Mouse (Mus musculus) MEL-GATA-1-ER (cell line): ENCODE measurements around the gene 1700006A11Rik.
"Not testable (repeated sequence)": the region's sequence is repeated elsewhere in the genome, so short reads cannot be mapped to it uniquely, and the experiment has no call there.

Experiments used
- DNase-seq: peaks from one replicate; pipeline ENCODE4 v3.0.0-alpha.2; 2012; ENCODE audit warnings: low read depth; ENCODE audit errors: extremely low read depth

Gene 1700006A11Rik

DNA sequence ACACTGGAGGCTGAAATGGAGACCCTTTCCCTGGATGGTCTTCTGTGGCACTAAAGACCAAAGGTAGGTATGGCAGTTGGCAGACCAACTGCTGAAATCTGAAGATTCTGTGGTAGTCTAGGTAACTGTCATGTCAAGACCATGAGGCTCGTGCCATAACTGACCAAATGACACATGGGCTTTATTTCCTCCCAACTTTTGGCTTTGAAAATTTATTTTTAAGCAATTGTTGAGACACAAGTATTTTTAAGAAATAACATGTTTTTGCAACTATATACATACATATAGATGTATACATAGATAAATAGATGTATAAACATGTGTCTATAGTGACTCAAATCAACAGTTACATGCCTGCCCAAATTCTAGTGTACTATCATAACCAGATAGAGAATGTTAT, at the start of gene 1700006A11Rik:
1700006A11Rik (minus strand) TSS at position 101 of the 400 bp plus-strand sequence.
- no peak for DNase-seq

- DNase-seq: not testable (repeated sequence)
Measured at GRCm38 (mm10) chr3:124474291-124474690, 48.5 kb upstream of the 1700006A11Rik start.

GRCm38 (mm10) chr3:124466102-124466730, 40.4 kb upstream of the 1700006A11Rik start:
- no peak for DNase-seq

DNA sequence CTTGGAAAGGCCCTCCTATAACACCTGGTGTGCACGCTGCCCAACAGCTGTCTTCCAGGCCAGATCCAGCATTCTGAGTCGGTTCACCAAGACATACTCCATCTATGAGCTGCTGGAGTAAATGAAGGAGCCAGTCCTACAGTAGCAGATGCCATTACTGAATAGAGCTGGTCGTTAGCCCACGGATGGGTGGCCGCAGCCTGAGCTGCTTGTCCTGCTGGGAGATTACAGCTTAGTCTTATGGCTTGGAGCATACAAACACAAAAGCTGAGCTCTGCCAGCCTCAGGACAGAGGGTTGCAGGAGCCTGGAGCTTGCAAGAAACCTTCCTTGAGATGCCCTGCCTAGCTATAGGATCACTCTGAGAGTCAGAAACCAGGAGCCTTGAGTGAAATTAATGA, 33.6 kb downstream of the 1700006A11Rik start:
- DNase-seq: no peak

DNA sequence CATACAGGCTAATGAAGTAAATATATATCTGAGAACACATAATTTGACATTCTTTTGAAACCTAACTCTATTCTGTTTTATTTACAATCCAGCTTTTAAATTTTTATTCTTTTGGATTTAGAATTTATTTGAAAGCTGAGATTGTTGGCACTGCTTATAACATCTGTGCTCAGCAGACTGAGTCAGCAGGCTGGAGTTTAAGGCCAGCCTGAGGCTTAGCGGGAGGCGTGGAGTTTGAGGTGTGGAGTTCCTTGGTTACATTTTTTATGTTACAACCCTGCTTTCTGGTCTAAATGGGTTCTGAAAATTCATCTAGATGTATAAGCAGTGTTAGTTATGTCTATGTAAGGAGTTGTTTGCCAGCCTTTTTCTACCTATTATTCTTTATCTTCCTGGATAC, 35.7 kb downstream of the 1700006A11Rik start:
- DNase-seq: no peak

DNA sequence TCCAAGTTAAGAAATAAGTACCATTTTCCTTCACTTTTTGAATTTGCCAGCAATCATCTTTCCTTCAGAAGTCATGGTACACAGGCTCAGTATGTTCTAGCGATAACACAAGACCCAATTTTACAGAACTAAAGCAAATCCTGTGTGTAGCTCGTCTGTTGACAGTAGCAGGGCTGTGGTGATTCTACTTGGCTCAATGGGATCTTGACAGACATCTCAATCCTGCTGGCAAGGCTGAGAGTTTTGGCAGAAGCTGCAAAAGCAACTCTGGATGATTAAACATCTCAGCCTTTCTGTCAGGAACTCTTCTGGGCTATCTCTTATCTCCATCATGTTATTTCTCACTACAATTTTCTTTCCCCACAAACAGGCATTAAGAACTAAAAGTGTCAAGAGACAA, 36.2 kb downstream of the 1700006A11Rik start:
- DNase-seq: no peak

GRCm38 (mm10) chr3:124385377-124385776, 40.5 kb downstream of the 1700006A11Rik start:
- DNase-seq: not testable (repeated sequence)

GRCm38 (mm10) chr3:124372031-124372430, 53.8 kb downstream of the 1700006A11Rik start:
- DNase-seq: no peak

GRCm38 (mm10) chr3:124357533-124357932, 68.3 kb downstream of the 1700006A11Rik start:
- no peak for DNase-seq
